Mouse (Mus musculus) testis, postnatal 14 days (tissue): ENCODE results near the gene Dedd.
A peak's percentile ranks its signal among the peaks of the same experiment; 100 is the strongest.

ENCODE experiments used
- DNase-seq: peaks from one replicate; pipeline ENCODE4 v3.0.0; 2021; ENCODE audit warnings: low spot score

Dedd gene

GRCm38 (mm10) chr1:171361106-171362103 lies 32.5 kb downstream of the Dedd start:
- DNase-seq = peak; percentile 63

DNA sequence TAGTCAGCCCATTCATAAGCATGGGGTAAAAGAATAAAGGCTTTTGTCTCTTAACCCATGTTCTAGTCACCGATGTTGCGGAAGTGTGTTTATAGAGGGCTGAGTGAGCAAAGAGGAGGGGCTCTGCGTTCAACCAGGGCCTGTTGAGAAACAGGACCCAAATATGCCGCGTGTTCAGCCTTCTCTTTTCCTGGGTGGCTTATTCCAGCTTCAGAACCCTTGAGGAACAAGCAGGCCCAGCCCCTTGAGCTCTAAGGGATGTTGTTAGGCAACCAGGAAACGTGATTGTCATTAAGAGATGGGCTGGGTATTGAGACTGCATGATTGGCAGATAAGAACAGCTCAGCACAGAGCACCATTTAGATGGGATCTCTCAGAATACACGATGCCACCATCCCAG lies 37.0 kb downstream of the Dedd start:
- no peak for DNase-seq

DNA sequence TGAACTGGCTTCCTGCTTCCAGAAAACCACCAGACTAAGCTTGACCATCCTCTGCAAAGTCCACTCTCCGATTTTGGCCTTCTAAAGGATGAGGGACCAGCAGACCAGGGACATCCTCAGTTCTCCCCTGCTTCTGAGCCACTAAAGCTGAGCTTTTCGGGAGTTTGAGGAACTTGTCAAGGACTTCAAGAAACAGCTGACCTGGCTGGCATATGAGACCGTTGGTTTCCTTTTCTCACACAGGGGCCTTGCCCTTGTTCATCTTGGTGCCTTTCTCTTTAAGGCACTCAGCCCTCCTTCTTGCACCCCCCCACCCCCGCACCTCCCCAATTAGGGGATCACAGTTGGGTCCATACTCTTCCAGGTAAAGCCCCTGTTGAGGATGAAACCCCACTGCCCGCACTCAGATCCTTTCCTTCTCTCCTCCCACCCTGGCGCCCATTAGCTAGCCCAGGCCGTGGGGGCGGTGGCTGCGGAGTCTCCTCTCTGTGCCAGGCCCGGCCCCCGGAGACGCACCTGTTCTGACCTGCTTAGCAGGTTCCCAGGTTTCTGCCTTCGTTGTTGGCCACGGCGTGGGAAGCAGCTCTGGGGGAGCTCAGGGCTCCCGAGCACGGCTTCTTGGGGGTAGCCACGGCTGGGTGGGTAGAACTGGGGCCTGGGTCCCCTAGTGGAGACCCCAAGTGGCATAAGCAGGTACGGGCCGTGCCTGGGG lies 41.1 kb downstream of the Dedd start, which contains the start of gene Nectin4:
TSS of gene Nectin4 (plus strand) at position 255 of the 712 bp plus-strand sequence.
- peak; percentile 21 for DNase-seq

DNA sequence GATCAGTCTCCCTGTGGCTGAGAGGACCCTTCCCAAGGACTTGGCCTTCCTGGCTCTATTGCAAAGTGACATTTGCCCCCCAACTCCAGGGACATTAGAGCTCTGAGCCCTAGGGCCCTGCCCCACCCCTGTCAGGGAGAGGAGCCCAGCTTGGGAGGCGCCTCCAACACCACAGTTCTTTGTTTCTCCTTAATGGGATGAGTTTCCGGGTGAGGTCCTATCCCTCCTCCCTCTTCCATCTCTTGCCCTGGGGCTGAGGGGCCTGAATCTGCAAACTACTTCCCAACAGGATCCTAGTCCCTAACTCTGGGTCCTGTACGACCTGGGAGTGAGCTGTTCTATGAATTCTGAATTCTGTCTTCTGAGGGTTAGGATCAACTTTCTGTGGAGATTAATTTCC lies 43.9 kb downstream of the Dedd start:
- DNase-seq = no peak

- no peak for DNase-seq
Measured at GRCm38 (mm10) chr1:171373946-171374345, 45.0 kb downstream of the Dedd start.

GRCm38 (mm10) chr1:171375646-171376097 lies 46.7 kb downstream of the Dedd start:
- DNase-seq = no peak

DNA sequence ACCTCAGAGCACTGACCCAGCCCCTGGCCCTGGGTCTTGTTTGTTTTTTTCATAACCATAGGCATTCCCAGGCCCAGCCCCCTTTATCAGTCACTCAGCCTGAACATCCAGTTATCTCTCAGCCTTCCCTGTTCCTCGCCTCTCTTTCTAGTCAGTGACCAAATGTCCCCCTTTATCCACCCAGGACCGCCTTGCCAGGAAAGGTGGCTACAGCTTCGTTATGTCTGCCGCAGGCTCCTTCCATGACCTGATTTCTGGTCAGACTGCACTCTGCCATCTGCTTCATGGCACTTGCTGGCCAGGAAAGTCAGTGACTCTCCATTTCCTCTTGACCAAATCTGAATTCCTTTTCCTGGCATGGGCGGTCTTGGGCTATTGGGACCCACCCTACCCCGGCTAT lies 49.4 kb downstream of the Dedd start:
- no peak for DNase-seq

GRCm38 (mm10) chr1:171379935-171380599 lies 51.1 kb downstream of the Dedd start:
- peak; percentile 51 for DNase-seq

DNA sequence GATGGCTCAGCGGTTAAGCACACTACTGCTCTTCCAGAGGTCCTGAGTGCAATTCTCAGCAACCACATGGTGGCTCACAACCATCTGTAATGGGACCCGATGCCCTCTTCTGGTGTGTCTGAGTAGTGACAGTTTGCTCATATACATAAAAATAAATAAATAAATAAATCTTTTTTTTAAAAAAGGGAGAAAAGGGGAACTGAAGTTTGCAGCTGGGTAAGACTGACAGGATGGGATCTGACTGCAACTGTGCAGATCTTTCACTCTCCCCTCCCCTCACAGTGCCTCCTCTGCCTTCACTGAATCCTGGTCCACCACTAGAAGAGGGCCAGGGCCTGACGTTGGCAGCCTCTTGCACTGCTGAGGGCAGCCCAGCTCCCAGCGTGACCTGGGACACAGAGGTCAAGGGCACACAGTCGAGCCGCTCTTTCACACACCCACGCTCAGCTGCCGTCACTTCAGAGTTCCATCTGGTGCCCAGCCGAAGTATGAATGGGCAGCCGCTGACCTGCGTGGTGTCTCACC lies 53.2 kb downstream of the Dedd start:
- DNase-seq = no peak

DNA sequence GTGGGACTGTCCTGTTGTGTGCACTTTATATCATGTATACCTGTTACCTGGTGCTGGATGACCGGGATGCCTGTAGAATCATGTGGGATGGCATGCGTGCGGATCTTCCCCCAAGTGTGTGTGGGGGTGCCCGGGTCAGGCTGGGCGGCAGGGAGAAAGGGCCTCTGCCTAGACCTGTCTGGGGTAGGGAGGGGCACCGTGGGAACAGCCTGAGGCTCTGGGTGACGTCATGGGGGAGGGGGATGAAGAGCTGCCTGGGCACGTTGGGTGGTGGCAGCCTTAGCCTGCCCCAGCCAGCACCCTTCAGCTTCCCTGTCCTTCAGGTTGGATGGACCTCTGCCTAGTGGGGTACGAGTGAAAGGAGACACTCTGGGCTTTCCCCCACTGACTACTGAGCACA lies 55.4 kb downstream of the Dedd start:
- DNase-seq = no peak

- no peak for DNase-seq
Measured at GRCm38 (mm10) chr1:171385171-171385570, 56.2 kb downstream of the Dedd start.

GRCm38 (mm10) chr1:171387099-171387498 lies 58.2 kb downstream of the Dedd start:
- DNase-seq = no peak

DNA sequence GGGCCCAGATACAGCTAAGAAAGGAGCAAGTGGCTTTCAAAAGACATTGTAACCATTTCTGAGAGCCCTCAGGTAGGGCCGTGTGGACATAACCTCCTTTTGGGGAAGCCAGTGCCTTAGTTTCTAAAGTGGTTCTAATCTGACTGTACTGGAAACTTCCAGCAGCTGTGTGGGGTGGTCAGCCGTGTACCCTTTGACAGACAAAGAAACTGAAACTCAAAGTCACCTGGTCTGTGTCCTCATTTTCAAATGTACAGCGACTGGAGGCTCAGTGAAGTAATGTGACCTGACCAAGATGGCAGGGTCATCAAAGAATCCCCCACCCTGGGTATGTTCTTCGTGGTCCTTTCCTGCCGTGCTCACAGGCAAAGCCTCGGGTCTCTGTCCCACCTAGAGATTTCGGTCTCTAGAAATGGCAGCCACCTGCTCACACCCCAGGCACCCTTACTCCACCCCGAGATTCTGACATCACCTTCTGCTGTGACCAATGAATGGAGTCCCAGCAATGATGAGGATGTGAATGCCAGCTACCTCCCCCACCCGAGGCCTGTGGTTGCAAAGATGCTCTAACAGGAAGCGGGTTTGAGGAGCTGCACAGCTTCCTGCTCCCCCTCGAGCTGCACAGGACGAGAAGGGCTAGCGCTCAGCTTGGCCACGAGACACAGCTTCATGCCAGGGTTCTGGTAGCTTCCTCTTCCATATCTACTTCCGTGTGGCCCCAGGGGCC lies 59.6 kb downstream of the Dedd start, which contains the start of gene Arhgap30:
TSS of gene Arhgap30 (plus strand) at position 579 of the 727 bp plus-strand sequence.
- no peak for DNase-seq

DNA sequence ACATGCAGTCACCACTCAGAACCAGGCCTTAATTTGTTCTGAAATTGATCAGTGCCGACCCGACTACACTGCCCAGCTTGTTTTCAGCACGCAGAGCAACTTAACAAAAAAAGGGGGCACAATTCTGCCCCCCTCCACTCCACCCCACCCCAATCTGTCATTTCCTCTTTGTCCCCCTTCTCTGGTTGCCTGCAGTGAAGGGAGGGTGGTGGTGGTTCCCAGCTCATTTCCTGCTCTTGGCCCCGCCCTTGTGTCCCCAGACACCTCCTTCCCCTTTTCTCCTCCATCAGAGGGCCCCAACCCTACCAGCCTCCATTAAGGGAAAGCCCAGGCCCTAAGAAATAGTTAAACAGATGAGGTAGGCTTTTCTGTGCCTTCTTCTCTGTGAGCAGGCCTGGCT lies 61.2 kb downstream of the Dedd start:
- DNase-seq = no peak
